Mouse (Mus musculus): ENCODE measurements around the gene Ppp1r13b.
"Not testable (repeated sequence)": the region's sequence is repeated elsewhere in the genome, so short reads cannot be mapped to it uniquely, and the experiment has no call there.

The Ppp1r13b gene

DNA sequence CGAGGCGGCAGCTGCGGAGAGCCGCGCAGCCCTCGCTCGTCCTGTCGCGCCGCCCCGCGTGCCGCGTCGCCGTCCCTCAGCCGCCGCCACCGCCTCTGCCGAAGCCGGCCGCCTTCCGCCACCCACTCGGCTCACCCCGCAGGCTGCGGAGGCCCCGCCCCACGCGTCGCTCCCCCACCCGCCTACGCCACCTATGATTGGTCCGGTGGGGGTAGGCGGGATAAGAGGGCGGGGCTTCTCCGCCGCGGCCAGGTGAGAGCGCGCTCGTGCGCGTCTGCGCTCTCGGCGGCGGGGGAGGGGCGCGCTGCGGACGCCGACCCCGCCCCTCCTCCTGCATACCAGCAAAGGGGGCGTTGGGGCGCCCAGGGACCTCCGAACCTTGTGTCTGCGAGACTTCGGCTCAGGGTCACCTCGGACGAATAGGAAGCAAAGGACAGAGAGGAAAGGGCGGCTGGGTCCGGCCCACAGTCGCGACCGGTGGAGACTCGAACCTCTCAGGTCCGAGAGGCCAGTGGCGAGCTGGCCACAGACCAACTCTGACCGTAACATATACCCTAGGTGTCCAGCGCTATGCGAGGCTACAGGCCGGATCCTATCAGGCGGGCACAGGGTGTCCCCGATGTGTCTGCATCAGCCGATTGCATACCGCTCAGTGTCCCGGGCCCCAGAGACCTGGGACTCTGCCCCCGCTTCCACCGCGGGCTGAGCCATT is at the start of gene Ppp1r13b:
Gene Ppp1r13b (minus strand): TSS at position 141 of the 712 bp plus-strand sequence.
- DNase-seq (ENCODE audit: low spot score), result peak; percentile 53

- DNase-seq (ENCODE audit: low spot score), result no peak
Observed at GRCm38 (mm10) chr12:111956173-111956572, 48.3 kb upstream of the Ppp1r13b start.

GRCm38 (mm10) chr12:111951701-111952100 is 43.8 kb upstream of the Ppp1r13b start:
- no peak for DNase-seq (ENCODE audit: low spot score)

DNA sequence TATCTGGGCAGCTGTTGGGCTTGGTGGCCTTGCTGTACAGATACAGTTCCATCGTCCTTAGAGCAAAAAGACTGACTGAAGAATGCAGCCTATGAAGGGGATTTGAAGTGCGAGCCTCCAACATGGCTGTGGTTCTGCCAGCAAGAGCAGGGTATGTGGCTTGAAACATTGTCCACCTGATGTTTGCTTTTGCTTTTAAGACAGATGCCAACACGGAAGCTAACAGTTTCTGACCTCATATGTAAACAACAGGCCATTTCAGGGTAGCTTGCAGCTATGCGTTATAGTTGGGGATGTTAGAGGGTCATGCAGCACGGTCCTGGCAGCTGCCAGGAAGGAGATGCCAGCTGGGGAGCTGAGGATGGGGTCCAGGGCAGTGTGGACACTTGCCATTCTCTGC is 42.6 kb upstream of the Ppp1r13b start:
- no peak for DNase-seq (ENCODE audit: low spot score)

DNA sequence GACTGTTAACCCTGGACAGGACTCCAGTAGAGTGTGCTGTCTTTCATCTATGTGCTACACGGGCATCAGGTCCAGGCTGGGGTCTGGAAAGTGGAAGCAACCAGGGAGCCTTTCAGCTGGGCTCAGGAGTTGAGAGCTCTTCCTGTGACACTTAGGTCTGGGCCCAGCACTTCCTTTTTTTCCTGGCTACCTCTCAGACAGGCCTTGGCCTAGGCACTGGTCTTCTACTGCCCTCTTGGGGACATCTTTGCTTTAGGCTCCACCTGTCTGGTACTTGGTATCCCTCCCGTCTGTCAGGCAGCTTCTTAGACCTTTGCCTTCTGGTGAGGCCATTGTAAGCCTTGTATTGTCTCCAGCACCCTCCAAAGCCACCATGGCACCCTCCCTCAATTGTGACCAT is 38.8 kb upstream of the Ppp1r13b start:
- no peak for DNase-seq (ENCODE audit: low spot score)

- DNase-seq (ENCODE audit: low spot score), result not testable (repeated sequence)
Observed at GRCm38 (mm10) chr12:111945765-111946655, 38.1 kb upstream of the Ppp1r13b start.

DNA sequence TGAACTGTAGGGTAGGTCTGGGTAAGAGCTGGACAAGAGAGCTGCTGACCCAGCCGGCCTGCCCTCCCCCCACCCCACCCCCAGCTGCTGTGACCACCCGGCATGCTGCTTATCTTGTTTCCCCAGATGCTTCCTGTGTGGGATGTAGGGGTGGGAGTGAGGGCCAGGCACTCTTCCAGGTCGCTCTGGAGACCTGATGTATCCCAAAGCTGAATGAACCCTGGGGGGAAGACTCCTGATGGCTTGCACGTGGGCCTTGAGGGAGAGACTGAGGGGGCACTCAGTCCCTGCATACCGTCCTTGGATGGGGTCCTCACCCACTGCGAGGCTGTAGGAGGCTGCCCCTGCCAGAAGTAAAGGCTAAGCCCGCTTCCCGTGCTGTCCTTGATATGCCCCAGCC is 37.2 kb upstream of the Ppp1r13b start:
- no peak for DNase-seq (ENCODE audit: low spot score)

DNA sequence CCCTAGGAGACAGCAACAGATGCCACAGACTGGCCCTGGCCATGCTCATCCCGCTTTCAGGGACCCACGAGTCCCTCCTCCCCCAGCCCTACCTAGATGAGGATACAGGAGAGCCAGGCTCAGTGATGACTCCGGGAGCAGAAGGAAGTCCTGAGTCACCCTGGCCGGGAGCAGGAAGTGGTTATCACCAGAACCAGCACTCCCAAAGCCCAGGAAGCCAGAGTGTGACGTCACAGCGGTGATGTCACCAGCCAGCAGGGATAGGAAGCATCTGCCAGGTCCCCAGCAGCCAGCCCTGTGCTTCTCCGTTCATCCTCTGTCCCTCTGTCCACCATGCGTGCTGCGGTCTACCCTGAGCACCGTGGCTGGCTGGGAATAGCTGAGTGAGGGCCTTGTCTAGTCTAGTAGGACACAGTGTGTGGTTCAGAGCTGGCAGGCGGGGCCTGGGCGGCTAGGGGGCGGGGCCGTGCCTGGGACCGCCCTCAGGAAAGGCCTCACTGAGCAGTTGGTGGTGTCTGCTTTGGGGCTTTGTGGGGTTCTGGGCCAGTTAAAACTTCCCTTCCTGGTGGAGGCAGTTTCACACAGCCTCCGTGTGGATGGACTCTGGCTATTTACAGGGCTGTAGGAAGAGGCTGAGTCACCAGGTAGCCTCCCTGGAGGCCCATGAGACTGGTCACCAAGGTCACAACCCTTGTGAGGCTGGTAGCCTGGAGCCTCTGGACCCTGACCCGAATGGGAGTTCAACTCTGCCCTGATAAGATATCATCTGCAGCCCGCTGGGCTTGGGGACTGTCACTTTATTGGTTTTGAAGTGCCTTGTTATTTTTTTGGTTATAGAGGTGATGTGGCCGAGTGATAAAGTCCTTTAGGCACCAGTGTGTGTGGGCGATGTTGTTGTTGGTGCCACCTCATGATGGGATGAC is 36.4 kb upstream of the Ppp1r13b start:
- not testable (repeated sequence) for DNase-seq (ENCODE audit: low spot score)

- DNase-seq (ENCODE audit: low spot score), result no peak
Observed at GRCm38 (mm10) chr12:111943421-111944064, 35.6 kb upstream of the Ppp1r13b start.

- DNase-seq (ENCODE audit: low spot score), result no peak
Observed at GRCm38 (mm10) chr12:111938623-111939177, 30.8 kb upstream of the Ppp1r13b start.

- no peak for DNase-seq (ENCODE audit: low spot score)
Observed at GRCm38 (mm10) chr12:111936706-111937550, 29.0 kb upstream of the Ppp1r13b start.

DNA sequence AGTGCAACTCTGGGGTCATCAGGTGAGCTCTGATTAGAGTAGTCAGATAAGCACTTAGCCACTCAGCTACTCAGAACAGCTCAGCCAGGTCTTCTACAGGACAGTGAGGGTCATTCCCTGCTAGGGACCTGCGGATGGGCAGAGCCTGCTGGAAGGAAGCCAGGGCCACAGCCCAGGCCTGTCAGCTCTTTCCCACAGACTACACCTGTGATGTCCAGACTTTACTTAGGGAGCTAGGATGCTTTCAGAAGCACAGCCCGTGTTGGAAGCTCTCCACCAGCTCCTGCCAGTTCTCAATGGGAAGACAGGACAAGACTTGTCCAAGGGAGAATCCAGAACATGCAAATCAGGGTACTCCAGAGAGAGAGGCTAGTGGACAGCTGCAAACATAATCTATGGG is 26.1 kb upstream of the Ppp1r13b start:
- no peak for DNase-seq (ENCODE audit: low spot score)

DNA sequence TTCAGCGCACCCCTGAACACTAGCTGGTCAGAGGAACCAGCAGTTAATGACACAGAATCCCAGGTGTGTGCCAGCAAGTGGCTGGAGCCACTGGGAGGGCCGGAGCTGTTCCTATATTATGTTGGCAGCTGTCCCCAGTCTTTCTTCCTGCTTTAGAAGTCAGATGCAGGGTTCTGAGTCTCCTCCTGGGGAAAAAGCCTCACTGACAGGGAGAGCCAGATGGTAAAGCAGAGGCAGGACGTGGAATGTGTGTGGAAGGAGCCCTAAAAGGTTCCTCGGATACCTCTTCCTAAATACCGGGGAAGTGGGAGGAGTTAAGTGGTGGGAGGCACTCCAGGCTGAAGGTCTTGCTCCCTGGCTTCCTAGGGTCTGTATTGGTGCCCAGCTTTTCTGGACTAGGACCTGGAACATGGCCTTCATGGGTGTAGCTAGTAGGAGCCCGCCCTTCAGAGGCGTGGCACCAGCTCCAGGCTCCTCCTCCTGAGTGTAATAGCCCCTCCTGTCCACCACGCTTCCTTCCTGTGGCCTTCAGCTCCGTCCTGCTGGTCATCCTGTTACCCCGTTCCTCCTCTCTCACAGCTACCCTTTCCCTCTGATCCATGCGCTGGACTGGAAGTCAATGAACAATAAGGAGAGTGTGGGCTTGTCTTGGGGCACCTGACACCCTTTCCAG is 25.3 kb upstream of the Ppp1r13b start:
- no peak for DNase-seq (ENCODE audit: low spot score)

GRCm38 (mm10) chr12:111932513-111932912 is 24.6 kb upstream of the Ppp1r13b start:
- no peak for DNase-seq (ENCODE audit: low spot score)

GRCm38 (mm10) chr12:111931411-111932025 is 23.6 kb upstream of the Ppp1r13b start:
- DNase-seq (ENCODE audit: low spot score), result no peak

DNA sequence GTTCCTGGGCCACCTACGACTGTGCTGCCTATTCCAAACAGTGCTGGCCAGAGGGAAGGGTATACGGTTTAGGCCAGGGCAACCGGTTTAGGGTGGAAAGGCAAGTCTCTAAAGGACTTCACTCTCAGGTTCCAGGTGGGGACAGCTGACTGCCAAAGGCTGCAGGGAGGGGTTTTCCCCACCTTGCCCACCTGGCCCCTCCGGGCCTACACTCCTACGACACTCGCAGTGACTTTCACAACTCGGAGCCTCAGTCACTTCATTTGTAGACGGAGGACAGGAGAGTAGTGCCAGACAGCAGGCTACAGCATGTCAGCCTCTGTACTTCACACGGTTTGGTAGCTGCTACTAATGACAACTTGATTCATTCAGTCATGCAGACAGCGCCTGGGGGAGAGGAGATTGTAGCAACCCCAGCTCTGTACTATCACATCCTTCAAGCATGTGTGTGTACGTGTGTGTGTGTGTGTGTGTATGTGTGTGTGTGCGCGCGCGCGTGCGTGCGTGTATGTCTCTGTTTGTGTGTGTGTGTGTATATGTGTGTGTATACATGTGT is 20.6 kb upstream of the Ppp1r13b start:
- DNase-seq (ENCODE audit: low spot score), result no peak

DNA sequence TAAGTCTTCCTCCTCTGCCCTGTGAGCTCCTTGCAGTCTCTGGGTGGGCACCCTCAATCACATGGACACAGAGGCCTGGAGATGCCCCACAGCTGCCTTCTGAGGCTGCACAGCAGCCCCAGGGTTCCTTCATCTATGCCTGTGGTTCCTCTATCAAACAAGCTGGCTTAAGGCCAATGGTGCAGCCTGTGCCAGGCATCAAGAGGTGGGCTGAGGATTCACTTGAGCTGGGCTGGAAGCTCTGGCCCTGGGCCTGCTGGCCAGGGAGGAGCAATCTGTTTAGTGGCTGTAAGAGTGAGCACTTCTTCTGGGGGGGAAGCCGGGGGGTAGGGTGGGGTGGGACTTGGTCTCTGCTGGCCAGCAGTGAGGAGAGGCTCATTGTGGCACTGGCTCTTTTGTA is 19.4 kb upstream of the Ppp1r13b start:
- DNase-seq (ENCODE audit: low spot score), result no peak

- DNase-seq (ENCODE audit: low spot score), result no peak
Observed at GRCm38 (mm10) chr12:111923117-111923516, 15.2 kb upstream of the Ppp1r13b start.

GRCm38 (mm10) chr12:111920046-111920445 is 12.1 kb upstream of the Ppp1r13b start:
- DNase-seq (ENCODE audit: low spot score), result no peak

Measured in urinary bladder, postnatal 10 days (tissue).